Mouse (Mus musculus) neutrophil, adult 59 days (primary cell): ENCODE data around the gene Gas8. TPM values are rescaled to one million over a fixed set of nuclear protein-coding genes. Genes with fewer than 3 reads are reported as not detected.

Experiments
- total RNA-seq, 2 experiments: library from RNA; stranded (reverse); gene quantifications; 1 replicate in 1 of 2; 2 replicates in 1 of 2; pipeline ENCODE4 v1.2.4; 2023

Gas8 gene
- 1 to 10 TPM; 1.7 to 2.3 TPM for total RNA-seq

GRCm38 (mm10) chr8:123518667-123519066 is at the start of gene Gas8:
TSS of gene Gas8 (plus strand) at chr8:123518834.

GRCm38 (mm10) chr8:123477737-123478258 is 40.8 kb upstream of the Gas8 start, which contains the start of gene Afg3l1:
TSS of gene Afg3l1 (plus strand) at chr8:123477903.

GRCm38 (mm10) chr8:123514781-123515539 is 3.7 kb upstream of the Gas8 start, which contains the start of gene Dbndd1:
TSS of gene Dbndd1 (minus strand) at chr8:123515463.

Other genes with a start within 250 kb of the Gas8 start
- gene Fanca, start 200.3 kb upstream of the Gas8 start, total RNA-seq, result 10 to 100 TPM; 41.0 to 55.4 TPM
- under 1 TPM; 0.22 to 0.71 TPM for gene Spire2, start 186.1 kb upstream of the Gas8 start, total RNA-seq
- 100 to 1,000 TPM; 119 to 121 TPM for gene Tcf25, start 145.1 kb upstream of the Gas8 start, total RNA-seq
- gene Mc1r, start 111.7 kb upstream of the Gas8 start, total RNA-seq, result not detected
- under 1 TPM in 1 of 2 experiments, not detected in 1; 0.33 TPM for gene Tubb3, start 107.4 kb upstream of the Gas8 start, total RNA-seq
- gene Def8, start 95.3 kb upstream of the Gas8 start, total RNA-seq, result 10 to 100 TPM; 42.3 to 51.5 TPM
- 10 to 100 TPM; 37.5 to 39.9 TPM for gene Afg3l1, start 40.9 kb upstream of the Gas8 start, total RNA-seq
- gene Dbndd1, start 3.4 kb upstream of the Gas8 start, total RNA-seq, result not detected
- 10 to 100 TPM; 44.4 to 48.8 TPM for gene Rhou, start 135.1 kb downstream of the Gas8 start, total RNA-seq